ENCODE assay signal across 12 mouse cellular contexts in the genomic region with DNA sequence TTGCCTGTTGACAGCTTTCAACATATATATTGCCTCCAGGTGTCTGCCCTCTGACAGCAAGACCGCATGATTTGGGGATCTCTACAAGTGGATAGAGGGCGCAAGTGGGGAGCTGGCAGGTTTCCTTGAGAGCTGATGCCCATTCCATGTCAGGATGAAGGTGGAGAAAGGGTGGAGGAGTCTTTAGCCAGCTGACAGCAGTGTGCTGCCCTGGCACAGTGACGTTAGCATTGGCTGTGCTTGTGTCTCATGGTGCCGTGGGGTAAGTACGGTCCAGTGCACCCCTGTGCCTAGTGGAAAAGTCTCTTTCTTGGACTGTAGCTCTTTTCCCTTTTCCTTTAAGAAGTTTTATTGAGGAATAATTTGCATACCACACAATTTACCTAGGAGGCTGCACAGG. TPM values are rescaled to one million over a fixed set of nuclear protein-coding genes. Genes with fewer than 3 reads are reported as not detected.
DNase-seq lines count a peak whose midpoint lies in the region; ATAC-seq and TF ChIP-seq lines count a peak whose summit lies in the region.
"Had no signal": no experiment of that assay in that cellular context is flagged by ENCODE, and none has a peak within 500 bp of the region (broad histone marks: within the 10 kb centered on the region; RNA-seq: fewer than 3 reads in every experiment).

No protein-coding gene starts in this region.

- H3K9me3 ChIP-seq in heart, embryonic 12.5 days (replicated peaks), result no peaks in the 10 kb centered on the region
- H3K9me3 ChIP-seq in liver, postnatal 0 days (ENCODE audit: low read length), result no peaks in the 10 kb centered on the region
- H3K9me3 ChIP-seq in stomach, embryonic 15.5 days, result no peaks in the 10 kb centered on the region
- no peaks in the 10 kb centered on the region for H3K9me3 ChIP-seq in forebrain, embryonic 16.5 days (ENCODE audit: control insufficient read depth, low read length)
- H3K9me3 ChIP-seq: forebrain, embryonic 13.5 days; liver, embryonic 15.5 days; midbrain, embryonic 10.5 days had no signal

- no peak for DNase-seq in heart, adult 8-10 months (ENCODE audit: low spot score)
- no peak for DNase-seq in liver, postnatal 0 days
- no peak for DNase-seq in liver
- peak; percentile 63 to 74 for DNase-seq in cerebellum, postnatal 14 days
- DNase-seq in urinary bladder, postnatal 25 days (ENCODE audit: low spot score), result no peak
- DNase-seq: spleen, adult 18-20 months had no signal

- no peak overlapping the region; the same call in 1 of the 2 replicates for H3K27ac ChIP-seq in heart, embryonic 12.5 days (ENCODE audit: poor library complexity, severe bottlenecking)
- 0 out of 2 replicates have a peak overlapping the region, but pooled peaks have one; percentile 7 for H3K27ac ChIP-seq in liver, postnatal 0 days (ENCODE audit: low read depth)
- peak overlapping the region; percentile 61 for H3K27ac ChIP-seq in stomach, embryonic 15.5 days
- no peak overlapping the region for H3K27ac ChIP-seq in forebrain, embryonic 16.5 days (ENCODE audit: low read length)
- H3K27ac ChIP-seq: forebrain, embryonic 13.5 days; liver, embryonic 15.5 days; midbrain, embryonic 10.5 days had no signal

- 84% methylated on average over 5 of the region's 5 CpGs for WGBS in heart, embryonic 12.5 days
- WGBS in liver, postnatal 0 days (ENCODE audit: insufficient replicate concordance), result 78% methylated on average over 5 of the region's 5 CpGs
- 81% methylated on average over 5 of the region's 5 CpGs for WGBS in stomach, embryonic 15.5 days
- WGBS in forebrain, embryonic 16.5 days, result 68% methylated on average over 5 of the region's 5 CpGs

- no peak for TF ChIP-seq CTCF in liver, postnatal 0 days (IDR thresholded peaks at IDR 0.05; ENCODE audit: low read depth)

- H3K4me1 ChIP-seq in heart, embryonic 12.5 days (replicated peaks), result peaks cover 92% of the 10 kb centered on the region
- H3K4me1 ChIP-seq in liver, postnatal 0 days (ENCODE audit: insufficient read depth), result peaks cover 57% of the 10 kb centered on the region
- H3K4me1 ChIP-seq in stomach, embryonic 15.5 days, result peaks cover 33% of the 10 kb centered on the region
- H3K4me1 ChIP-seq in forebrain, embryonic 16.5 days (replicated peaks; ENCODE audit: control insufficient read depth, insufficient read depth, low read length), result peaks cover 10% of the 10 kb centered on the region

- no peak overlapping the region for H3K4me3 ChIP-seq in heart, embryonic 12.5 days
- H3K4me3 ChIP-seq in liver, postnatal 0 days (ENCODE audit: low read depth, low read length), result no peak overlapping the region
- no peak overlapping the region for H3K4me3 ChIP-seq in stomach, embryonic 15.5 days (replicated peaks)
- no peak overlapping the region for H3K4me3 ChIP-seq in forebrain, embryonic 16.5 days (replicated peaks; ENCODE audit: low read length)
- H3K4me3 ChIP-seq: forebrain, embryonic 13.5 days; liver, embryonic 15.5 days; midbrain, embryonic 10.5 days had no signal

- no peak for ATAC-seq in heart, embryonic 12.5 days (ENCODE audit: insufficient number of reproducible peaks, low FRiP score)
- no peak for ATAC-seq in liver, postnatal 0 days
- no peak for ATAC-seq in stomach, embryonic 15.5 days (ENCODE audit: insufficient read depth, low FRiP score, low read depth)
- no peak for ATAC-seq in forebrain, embryonic 16.5 days

- no peaks in the 10 kb centered on the region for H3K27me3 ChIP-seq in heart, embryonic 12.5 days (replicated peaks)
- H3K27me3 ChIP-seq in liver, postnatal 0 days (ENCODE audit: insufficient read depth, low read length), result no peaks in the 10 kb centered on the region
- no peaks in the 10 kb centered on the region for H3K27me3 ChIP-seq in stomach, embryonic 15.5 days (replicated peaks)
- H3K27me3 ChIP-seq in forebrain, embryonic 16.5 days (replicated peaks; ENCODE audit: control insufficient read depth, insufficient read depth, low read length), result no peaks in the 10 kb centered on the region
- H3K27me3 ChIP-seq: forebrain, embryonic 13.5 days; liver, embryonic 15.5 days had no signal

- no peak overlapping the region for H3K4me2 ChIP-seq in heart, embryonic 12.5 days
- H3K4me2 ChIP-seq in liver, postnatal 0 days (ENCODE audit: low read depth, low read length), result no peak overlapping the region
- 0 out of 2 replicates have a peak overlapping the region, but pooled peaks have one; percentile 3 for H3K4me2 ChIP-seq in stomach, embryonic 15.5 days
- H3K4me2 ChIP-seq in forebrain, embryonic 16.5 days (ENCODE audit: low read length), result no peak overlapping the region
- H3K4me2 ChIP-seq: forebrain, embryonic 13.5 days; liver, embryonic 15.5 days had no signal

- H3K36me3 ChIP-seq in heart, embryonic 12.5 days, result peaks cover 5% of the 10 kb centered on the region; the same call in 1 of the 2 replicates
- H3K36me3 ChIP-seq in liver, postnatal 0 days (replicated peaks; ENCODE audit: insufficient read depth, low read length), result no peaks in the 10 kb centered on the region
- no peaks in the 10 kb centered on the region for H3K36me3 ChIP-seq in stomach, embryonic 15.5 days
- no peaks in the 10 kb centered on the region for H3K36me3 ChIP-seq in forebrain, embryonic 16.5 days (ENCODE audit: control insufficient read depth, insufficient read depth)
- H3K36me3 ChIP-seq: liver, embryonic 15.5 days; midbrain, embryonic 10.5 days had no signal

- no peak for TF ChIP-seq EP300 in liver, postnatal 0 days (IDR thresholded peaks at IDR 0.05; ENCODE audit: low read depth)

- H3K9ac ChIP-seq in heart, embryonic 12.5 days, result peak overlapping the region; percentile 11
- H3K9ac ChIP-seq in liver, postnatal 0 days (replicated peaks), result no peak overlapping the region
- no peak overlapping the region for H3K9ac ChIP-seq in stomach, embryonic 15.5 days
- no peak overlapping the region for H3K9ac ChIP-seq in forebrain, embryonic 16.5 days (replicated peaks; ENCODE audit: low read depth, low read length)
- H3K9ac ChIP-seq: forebrain, embryonic 13.5 days; liver, embryonic 15.5 days had no signal

RNA-seq across cellular contexts. Expression of gene Inpp5a, which starts 9.2 kb away (rescaled TPM):
- polyA plus RNA-seq in heart, embryonic 12.5 days (2016; fragmentation: Nextera tagmentation; extraction: Ambion mirVana), result 96.3 and 104 TPM in 2 replicates
- 100 to 1,000 TPM; 291 to 307 (median 299) TPM for total RNA-seq in heart, adult 8-10 months (2022)
- polyA plus RNA-seq in liver, postnatal 0 days (2015; fragmentation: Nextera tagmentation; extraction: Ambion mirVana), result 6.0 and 6.9 TPM in 2 replicates
- 35.0 and 35.7 TPM in 2 replicates for polyA plus RNA-seq in stomach, embryonic 15.5 days (2015; fragmentation: Nextera tagmentation; extraction: Ambion mirVana)
- 9.3 and 11.2 TPM in 2 replicates for polyA plus RNA-seq in forebrain, embryonic 16.5 days (2015; fragmentation: Nextera tagmentation; extraction: Ambion mirVana)

Comparison
In these comparisons a context has a peak if more than half of its experiments do, and no peak if none do; other contexts are left out.
1. H3K27ac ChIP-seq: peak in liver, postnatal 0 days (single experiment) and stomach, embryonic 15.5 days (single experiment); none in heart, embryonic 12.5 days (single experiment) and forebrain, embryonic 16.5 days (single experiment).
2. DNase-seq: peak in cerebellum, postnatal 14 days (2 of 2); none in heart, adult 8-10 months (single experiment), liver, postnatal 0 days (single experiment), liver (single experiment) and urinary bladder, postnatal 25 days (single experiment).